Mouse (Mus musculus) MEL (cell line): ENCODE measurements at regions not wholly inside any gene's neighbourhood (a gene's known extent, or its start where the extent isn't known, plus 50 kb on each side); places are given as distances from the start of the nearest gene placed in this dataset.

Source experiments
- DNase-seq: peaks from one replicate; pipeline ENCODE4 v3.0.0; 2011; ENCODE audit warnings: low read depth, low spot score
- H3K27ac ChIP-seq: 2 replicates; pipeline ENCODE4 v1.5.1; 2012; ENCODE audit warnings: low read depth, mild to moderate bottlenecking, control low read depth, low read length, moderate library complexity; ENCODE audit not compliant: control insufficient read depth
- H3K27me3 ChIP-seq, 2 experiments: fragments of 150-350 bp in 1 of 2; sonication (generic) in 1 of 2; 2 replicates each; pipeline ENCODE4 v1.6.1; 2012; ENCODE audit warnings: low read length in 2 of 2, mild to moderate bottlenecking in 2 of 2, improper control_type of control experiment in 1 of 2, moderate library complexity in 1 of 2; ENCODE audit not compliant: insufficient read depth in 2 of 2, control insufficient read depth in 1 of 2
- H3K36me3 ChIP-seq, 2 experiments: 2 replicates each; pipeline ENCODE4 v1.6.1; 2012 to 2014; ENCODE audit warnings: low read length in 2 of 2, improper control_type of control experiment in 1 of 2, inconsistent platforms in 1 of 2, mild to moderate bottlenecking in 1 of 2; ENCODE audit not compliant: insufficient read depth in 2 of 2, control insufficient read depth in 1 of 2
- H3K4me1 ChIP-seq, 2 experiments: fragments of 150-350 bp in 1 of 2; sonication (generic) in 1 of 2; 2 replicates each; pipeline ENCODE4 v1.6.1; 2012; ENCODE audit warnings: low read length in 2 of 2, improper control_type of control experiment in 1 of 2, mild to moderate bottlenecking in 1 of 2; ENCODE audit not compliant: insufficient read depth in 2 of 2, control insufficient read depth in 1 of 2
- H3K4me3 ChIP-seq, 2 experiments: fragments of 150-350 bp in 1 of 2; sonication (generic) in 1 of 2; 2 replicates each; pipeline ENCODE4 v1.5.1; 2012; ENCODE audit warnings: low read depth in 2 of 2, low read length in 2 of 2, mild to moderate bottlenecking in 2 of 2, moderate library complexity in 2 of 2, control low read depth in 1 of 2, improper control_type of control experiment in 1 of 2; ENCODE audit not compliant: control insufficient read depth in 1 of 2, insufficient read depth in 1 of 2
- H3K79me2 ChIP-seq: 2 replicates; pipeline ENCODE4 v1.6.1; 2012; ENCODE audit warnings: mild to moderate bottlenecking, low read length, moderate library complexity; ENCODE audit not compliant: control insufficient read depth, poor library complexity, insufficient read depth
- H3K9ac ChIP-seq: 2 replicates; pipeline ENCODE4 v1.6.1; 2012; ENCODE audit warnings: low read depth, mild to moderate bottlenecking, control low read depth, low read length, moderate library complexity; ENCODE audit not compliant: control insufficient read depth, poor library complexity, severe bottlenecking
- H3K9me3 ChIP-seq: fragments of 150-350 bp; sonication (generic); replicated peaks from 2 replicates; pipeline ENCODE4 v1.6.1; 2012; ENCODE audit warnings: mild to moderate bottlenecking, low read length, improper control_type of control experiment, moderate library complexity; ENCODE audit not compliant: insufficient read depth
- BHLHE40 ChIP-seq: IDR thresholded peaks from 2 replicates; pipeline ENCODE4 v1.6.1; 2012; ENCODE audit warnings: low read depth, mild to moderate bottlenecking, inconsistent platforms, low read length, improper control_type of control experiment, borderline replicate concordance
- CHD1 ChIP-seq: IDR thresholded peaks from 2 replicates; pipeline ENCODE4 v1.6.1; 2012; ENCODE audit warnings: low read depth, mild to moderate bottlenecking, inconsistent platforms, low read length, improper control_type of control experiment
- E2F4 ChIP-seq: IDR thresholded peaks from 2 replicates; pipeline ENCODE4 v1.6.1; 2011; ENCODE audit warnings: low read depth, low read length, improper control_type of control experiment, borderline replicate concordance
- ELF1 ChIP-seq: IDR thresholded peaks from 2 replicates; pipeline ENCODE4 v1.6.1; 2014; ENCODE audit warnings: low read depth, mild to moderate bottlenecking, inconsistent platforms, low read length, improper control_type of control experiment, moderate library complexity
- EP300 ChIP-seq, 2 experiments: IDR thresholded peaks; 2 replicates each; pipeline ENCODE4 v1.6.1; 2011; ENCODE audit warnings: improper control_type of control experiment in 2 of 2, low read length in 2 of 2, low read depth in 1 of 2, mild to moderate bottlenecking in 1 of 2
- ETS1 ChIP-seq: IDR thresholded peaks from 2 replicates; pipeline ENCODE4 v1.6.1; 2012; ENCODE audit warnings: low read depth, mild to moderate bottlenecking, inconsistent platforms, low read length, improper control_type of control experiment, moderate library complexity
- HCFC1 ChIP-seq: IDR thresholded peaks from 2 replicates; pipeline ENCODE4 v1.6.1; 2012; ENCODE audit warnings: low read depth, mild to moderate bottlenecking, inconsistent platforms, low read length, improper control_type of control experiment, moderate library complexity
- JUND ChIP-seq: IDR thresholded peaks from 2 replicates; pipeline ENCODE4 v1.6.1; 2011; ENCODE audit warnings: low read depth, mild to moderate bottlenecking, improper control_type of control experiment, low read length
- MAX ChIP-seq: IDR thresholded peaks from 2 replicates; pipeline ENCODE4 v1.6.1; 2011; ENCODE audit warnings: low read length, improper control_type of control experiment
- MAZ ChIP-seq: IDR thresholded peaks from 2 replicates; pipeline ENCODE4 v1.6.1; 2012; ENCODE audit warnings: low read depth, mild to moderate bottlenecking, inconsistent platforms, low read length, improper control_type of control experiment
- MXI1 ChIP-seq: IDR thresholded peaks from 2 replicates; pipeline ENCODE4 v1.6.1; 2011; ENCODE audit warnings: mild to moderate bottlenecking, low read depth, low read length, improper control_type of control experiment
- MYC ChIP-seq: IDR thresholded peaks from 2 replicates; pipeline ENCODE4 v1.6.1; 2011; ENCODE audit warnings: low read depth, mild to moderate bottlenecking, low read length, improper control_type of control experiment, moderate library complexity
- NRF1 ChIP-seq: IDR thresholded peaks from 2 replicates; pipeline ENCODE4 v1.6.1; 2014; ENCODE audit warnings: low read depth, mild to moderate bottlenecking, inconsistent platforms, low read length, improper control_type of control experiment, moderate library complexity; ENCODE audit not compliant: poor library complexity, insufficient read depth, severe bottlenecking
- POLR2A ChIP-seq, 2 experiments: IDR thresholded peaks; 2 replicates each; pipeline ENCODE4 v1.6.1; 2011 to 2012; ENCODE audit warnings: low read length in 2 of 2, mild to moderate bottlenecking in 2 of 2, control low read depth in 1 of 2, improper control_type of control experiment in 1 of 2, low read depth in 1 of 2, moderate library complexity in 1 of 2; ENCODE audit not compliant: control insufficient read depth in 1 of 2, insufficient read depth in 1 of 2, poor library complexity in 1 of 2
- POLR2AphosphoS2 ChIP-seq: IDR thresholded peaks from 2 replicates; pipeline ENCODE4 v1.6.1; 2011; ENCODE audit warnings: low read length, improper control_type of control experiment
- POLR2AphosphoS5 ChIP-seq: IDR thresholded peaks from 2 replicates; pipeline ENCODE4 v1.6.1; 2012; ENCODE audit warnings: low read depth, borderline replicate concordance, mild to moderate bottlenecking, inconsistent platforms, low read length, moderate library complexity, mixed read lengths
- RAD21 ChIP-seq: IDR thresholded peaks from 2 replicates; pipeline ENCODE4 v1.6.1; 2011; ENCODE audit warnings: mild to moderate bottlenecking, low read depth, low read length, improper control_type of control experiment
- SIN3A ChIP-seq: IDR thresholded peaks from 2 replicates; pipeline ENCODE4 v1.6.1; 2012; ENCODE audit warnings: low read length, improper control_type of control experiment, inconsistent platforms
- SMC3 ChIP-seq: IDR thresholded peaks from 2 replicates; pipeline ENCODE4 v1.6.1; 2011; ENCODE audit warnings: low read depth, low read length, improper control_type of control experiment
- TCF12 ChIP-seq: IDR thresholded peaks from 2 replicates; pipeline ENCODE4 v1.6.1; 2014; ENCODE audit warnings: low read depth, mild to moderate bottlenecking, inconsistent platforms, low read length, improper control_type of control experiment, moderate library complexity
- UBTF ChIP-seq: IDR thresholded peaks from 2 replicates; pipeline ENCODE4 v1.6.1; 2012; ENCODE audit warnings: low read depth, mild to moderate bottlenecking, inconsistent platforms, low read length, improper control_type of control experiment, moderate library complexity, borderline replicate concordance; ENCODE audit not compliant: insufficient read depth
- USF2 ChIP-seq, 2 experiments: IDR thresholded peaks; 2 replicates each; pipeline ENCODE4 v1.6.1; 2011 to 2012; ENCODE audit warnings: improper control_type of control experiment in 2 of 2, low read length in 2 of 2, borderline replicate concordance in 1 of 2, inconsistent platforms in 1 of 2, low read depth in 1 of 2, mild to moderate bottlenecking in 1 of 2; ENCODE audit not compliant: insufficient read depth in 1 of 2
- ZC3H11A ChIP-seq: IDR thresholded peaks from 2 replicates; pipeline ENCODE4 v1.6.1; 2012; ENCODE audit warnings: low read depth, mild to moderate bottlenecking, inconsistent platforms, low read length, improper control_type of control experiment
- ZKSCAN1 ChIP-seq: IDR thresholded peaks from 2 replicates; pipeline ENCODE4 v1.6.1; 2012; ENCODE audit warnings: low read depth, mild to moderate bottlenecking, inconsistent platforms, low read length, improper control_type of control experiment, moderate library complexity

- no peaks in the 10 kb centered on the region for H3K27me3 ChIP-seq
- no peaks in the 10 kb centered on the region for H3K9me3 ChIP-seq
- DNase-seq: no peak
- no peaks in the 10 kb centered on the region for H3K79me2 ChIP-seq
- H3K4me1 ChIP-seq: no peaks in the 10 kb centered on the region
- TF ChIP-seq MXI1 (no peak), CHD1 (no peak), ELF1 (no peak), MAZ (no peak), ZKSCAN1 (no peak), ZC3H11A (no peak), POLR2AphosphoS5 (no peak), MAX (no peak), BHLHE40 (no peak)
- H3K9ac ChIP-seq: no peak overlapping the region
- no peak overlapping the region for H3K4me3 ChIP-seq
- no peak overlapping the region for H3K27ac ChIP-seq
- H3K36me3 ChIP-seq: no peaks in the 10 kb centered on the region
Observed at GRCm38 (mm10) chr12:71370091-71370490, 60.4 kb downstream of the Dact1 start.

- no peaks in the 10 kb centered on the region for H3K27me3 ChIP-seq
- TF ChIP-seq POLR2A (IDR thresholded peaks at IDR 0.05; ENCODE audit: control insufficient read depth in 1 of 2, insufficient read depth in 1 of 2, low read depth in 1 of 2, low read length in 2 of 2, poor library complexity in 1 of 2): no peak
- TF ChIP-seq HCFC1: no peak
- TF ChIP-seq MXI1: no peak
- TF ChIP-seq POLR2AphosphoS5: no peak
- no peak for TF ChIP-seq MYC
- TF ChIP-seq NRF1: no peak
- TF ChIP-seq ETS1: no peak
- no peak for TF ChIP-seq E2F4
- TF ChIP-seq MAZ: no peak
- TF ChIP-seq TCF12: no peak
- TF ChIP-seq MAX: no peak
- no peak for TF ChIP-seq JUND
- TF ChIP-seq EP300 (IDR thresholded peaks at IDR 0.05; ENCODE audit: low read depth in 1 of 2, low read length in 2 of 2): no peak
- TF ChIP-seq ZC3H11A: no peak
- TF ChIP-seq UBTF: no peak
- no peak for TF ChIP-seq SMC3
- no peak for TF ChIP-seq USF2 (IDR thresholded peaks at IDR 0.05; ENCODE audit: borderline replicate concordance in 1 of 2, insufficient read depth in 1 of 2, low read depth in 1 of 2, low read length in 2 of 2)
- no peak for TF ChIP-seq POLR2AphosphoS2
- TF ChIP-seq SIN3A: no peak
- no peak for TF ChIP-seq RAD21
- H3K9me3 ChIP-seq: no peaks in the 10 kb centered on the region
- no peaks in the 10 kb centered on the region for H3K79me2 ChIP-seq
- H3K27ac ChIP-seq: no peak overlapping the region
- no peak overlapping the region for H3K9ac ChIP-seq
- no peaks in the 10 kb centered on the region for H3K36me3 ChIP-seq
- no peak overlapping the region for H3K4me3 ChIP-seq
- DNase-seq: no peak
- no peaks in the 10 kb centered on the region for H3K4me1 ChIP-seq
Observed at GRCm38 (mm10) chr12:71371948-71372347, 62.3 kb downstream of the Dact1 start.
